Mouse (Mus musculus): ENCODE results near the gene Olfr1392. TPM values are rescaled to one million over a fixed set of nuclear protein-coding genes. Genes with fewer than 3 reads are reported as not detected.
"Not testable (repeated sequence)": the region's sequence is repeated elsewhere in the genome, so short reads cannot be mapped to it uniquely, and the experiment has no call there.

Gene Olfr1392
- polyA plus RNA-seq (2011; ENCODE audit: insufficient read length, low read depth, missing spikeins) = not detected in 2 replicates

GRCm38 (mm10) chr11:49284982-49285381 is at the start of gene Olfr1392:
Gene Olfr1392, plus strand, starts transcription at chr11:49285282.
- not testable (repeated sequence) for H3K4me3 ChIP-seq (ENCODE audit: insufficient read depth, low read length); H3K4me1 ChIP-seq (ENCODE audit: control insufficient read depth, insufficient read depth, low read length); H3K27ac ChIP-seq (ENCODE audit: insufficient read depth, low read length)

- TF ChIP-seq CTCF (IDR thresholded peaks at IDR 0.05; ENCODE audit: borderline replicate concordance, insufficient read depth, low read length) (no peak), POLR2A (IDR thresholded peaks at IDR 0.05; ENCODE audit: low read depth, low read length) (no peak)
- Histone ChIP-seq H3K27ac (ENCODE audit: insufficient read depth, low read length) (no peak overlapping the region), H3K4me3 (ENCODE audit: insufficient read depth, low read length) (no peak overlapping the region), H3K4me1 (ENCODE audit: control insufficient read depth, insufficient read depth, low read length) (peaks cover 10% of the 10 kb centered on the region)
Measured at GRCm38 (mm10) chr11:49235459-49236207, 49.4 kb upstream of the Olfr1392 start.

GRCm38 (mm10) chr11:49236891-49237290 is 48.2 kb upstream of the Olfr1392 start:
- H3K4me3 ChIP-seq (ENCODE audit: insufficient read depth, low read length) = no peak overlapping the region

GRCm38 (mm10) chr11:49237532-49237931 is 47.5 kb upstream of the Olfr1392 start:
- Histone ChIP-seq H3K4me3 (ENCODE audit: insufficient read depth, low read length) (no peak overlapping the region), H3K27ac (ENCODE audit: insufficient read depth, low read length) (no peak overlapping the region), H3K4me1 (ENCODE audit: control insufficient read depth, insufficient read depth, low read length) (peaks cover 5% of the 10 kb centered on the region)
- TF ChIP-seq CTCF (IDR thresholded peaks at IDR 0.05; ENCODE audit: borderline replicate concordance, insufficient read depth, low read length) (no peak), POLR2A (IDR thresholded peaks at IDR 0.05; ENCODE audit: low read depth, low read length) (no peak)

More at GRCm38 (mm10) chr11:49236891-49237290, 48.2 kb upstream of the Olfr1392 start:
- TF ChIP-seq CTCF (IDR thresholded peaks at IDR 0.05; ENCODE audit: borderline replicate concordance, insufficient read depth, low read length) (no peak), POLR2A (IDR thresholded peaks at IDR 0.05; ENCODE audit: low read depth, low read length) (no peak)
- Histone ChIP-seq H3K4me1 (ENCODE audit: control insufficient read depth, insufficient read depth, low read length) (peaks cover 10% of the 10 kb centered on the region), H3K27ac (ENCODE audit: insufficient read depth, low read length) (no peak overlapping the region)

GRCm38 (mm10) chr11:49240310-49240709 is 44.8 kb upstream of the Olfr1392 start:
- Histone ChIP-seq H3K27ac (ENCODE audit: insufficient read depth, low read length) (no peak overlapping the region), H3K4me1 (ENCODE audit: control insufficient read depth, insufficient read depth, low read length) (peaks cover 4% of the 10 kb centered on the region), H3K4me3 (ENCODE audit: insufficient read depth, low read length) (no peak overlapping the region)
- TF ChIP-seq POLR2A (IDR thresholded peaks at IDR 0.05; ENCODE audit: low read depth, low read length) (no peak), CTCF (IDR thresholded peaks at IDR 0.05; ENCODE audit: borderline replicate concordance, insufficient read depth, low read length) (no peak)

GRCm38 (mm10) chr11:49240874-49241273 is 44.2 kb upstream of the Olfr1392 start:
- H3K4me3 ChIP-seq (ENCODE audit: insufficient read depth, low read length) = no peak overlapping the region
- no peak overlapping the region for H3K27ac ChIP-seq (ENCODE audit: insufficient read depth, low read length)
- H3K4me1 ChIP-seq (ENCODE audit: control insufficient read depth, insufficient read depth, low read length) = peaks cover 4% of the 10 kb centered on the region
- TF ChIP-seq CTCF (IDR thresholded peaks at IDR 0.05; ENCODE audit: borderline replicate concordance, insufficient read depth, low read length) = no peak
- TF ChIP-seq POLR2A (IDR thresholded peaks at IDR 0.05; ENCODE audit: low read depth, low read length) = no peak

GRCm38 (mm10) chr11:49241471-49241870 is 43.6 kb upstream of the Olfr1392 start:
- H3K4me3 ChIP-seq (ENCODE audit: insufficient read depth, low read length) = no peak overlapping the region
- no peak overlapping the region for H3K27ac ChIP-seq (ENCODE audit: insufficient read depth, low read length)
- H3K4me1 ChIP-seq (ENCODE audit: control insufficient read depth, insufficient read depth, low read length) = peaks cover 4% of the 10 kb centered on the region
- no peak for TF ChIP-seq CTCF (IDR thresholded peaks at IDR 0.05; ENCODE audit: borderline replicate concordance, insufficient read depth, low read length)
- TF ChIP-seq POLR2A (IDR thresholded peaks at IDR 0.05; ENCODE audit: low read depth, low read length) = no peak

GRCm38 (mm10) chr11:49242944-49243626 is 42.0 kb upstream of the Olfr1392 start:
- Histone ChIP-seq H3K4me1 (ENCODE audit: control insufficient read depth, insufficient read depth, low read length) (peaks cover 10% of the 10 kb centered on the region), H3K27ac (ENCODE audit: insufficient read depth, low read length) (peak overlapping the region; percentile 94), H3K4me3 (ENCODE audit: insufficient read depth, low read length) (peak overlapping the region; percentile 77)
- TF ChIP-seq POLR2A (IDR thresholded peaks at IDR 0.05; ENCODE audit: low read depth, low read length) (no peak; the same call in 1 of the 2 replicates), CTCF (IDR thresholded peaks at IDR 0.05; ENCODE audit: borderline replicate concordance, insufficient read depth, low read length) (no peak)

- Histone ChIP-seq H3K27ac (ENCODE audit: insufficient read depth, low read length) (peak within 1 kb of the TSS; percentile 94), H3K4me3 (ENCODE audit: insufficient read depth, low read length) (peak within 1 kb of the TSS; percentile 77), H3K4me1 (ENCODE audit: control insufficient read depth, insufficient read depth, low read length) (peaks cover 14% of the 10 kb centered on the region)
- TF ChIP-seq CTCF (IDR thresholded peaks at IDR 0.05; ENCODE audit: borderline replicate concordance, insufficient read depth, low read length) (no peak), POLR2A (IDR thresholded peaks at IDR 0.05; ENCODE audit: low read depth, low read length) (peak; percentile 83)
Measured at GRCm38 (mm10) chr11:49243727-49244594, 41.1 kb upstream of the Olfr1392 start, which contains the start of gene Mgat1. Gene Mgat1, plus strand, starts transcription at chr11:49244191.

Measured in embryonic fibroblast, embryonic 13.5 days (primary cell).